Mouse (Mus musculus): Measurements from ENCODE around the gene Olfr686. TPM values are rescaled to one million over a fixed set of nuclear protein-coding genes. Genes with fewer than 3 reads are reported as not detected.

The Olfr686 gene
- polyA plus RNA-seq, 1 experiment from 2014 or later, result not detected

DNA sequence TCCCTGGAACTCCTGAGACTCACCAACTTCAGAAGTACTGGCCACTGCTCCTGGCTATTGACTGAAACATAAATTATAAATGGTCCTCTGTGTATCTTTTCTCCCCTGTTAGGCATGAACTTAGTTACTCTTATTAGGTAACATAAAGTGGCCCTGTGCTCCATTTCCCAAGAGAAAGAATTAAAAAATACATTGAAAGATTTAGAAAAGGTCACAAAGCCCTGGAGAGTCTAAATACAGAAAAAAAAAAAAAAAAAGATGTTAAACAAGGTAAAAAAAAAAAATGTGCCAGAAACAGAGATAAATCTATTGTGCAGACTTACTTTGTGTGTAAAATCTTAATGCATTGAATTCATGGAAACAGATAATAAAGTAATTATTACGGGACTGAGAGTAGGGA lies 43.7 kb downstream of the Olfr686 start, which contains the start of gene Olfr684:
Olfr684 (minus strand) TSS at position 101 of the 400 bp plus-strand sequence.
- no peaks in the 10 kb centered on the region for H3K9me3 ChIP-seq (replicated peaks)
- no peak within 1 kb of the TSS for H3K4me2 ChIP-seq
- H3K4me3 ChIP-seq, result no peak within 1 kb of the TSS
- H3K36me3 ChIP-seq, result no peaks in the 10 kb centered on the region
- 68% methylated on average over 1 of the region's 1 CpGs for WGBS
- no peak for ATAC-seq (ENCODE audit: insufficient number of reproducible peaks, low FRiP score)
- no peak within 1 kb of the TSS for H3K27ac ChIP-seq (ENCODE audit: poor library complexity, severe bottlenecking)
- no peak within 1 kb of the TSS for H3K9ac ChIP-seq
- H3K4me1 ChIP-seq (replicated peaks), result no peaks in the 10 kb centered on the region
- H3K27me3 ChIP-seq (replicated peaks), result no peaks in the 10 kb centered on the region

Other genes starting within 250 kb of the Olfr686 start
- not detected in 2 replicates for gene Olfr670, start 244.9 kb downstream of the Olfr686 start, polyA plus RNA-seq (2016; fragmentation: Nextera tagmentation; extraction: Ambion mirVana)
- not detected in 2 replicates for gene Olfr671, start 228.4 kb downstream of the Olfr686 start, polyA plus RNA-seq (2016; fragmentation: Nextera tagmentation; extraction: Ambion mirVana)
- not detected in 2 replicates for gene Olfr672, start 205.5 kb downstream of the Olfr686 start, polyA plus RNA-seq (2016; fragmentation: Nextera tagmentation; extraction: Ambion mirVana)
- not detected in 2 replicates for gene Olfr675, start 179.0 kb downstream of the Olfr686 start, polyA plus RNA-seq (2016; fragmentation: Nextera tagmentation; extraction: Ambion mirVana)
- gene Olfr676, start 174.8 kb downstream of the Olfr686 start, polyA plus RNA-seq (2016; fragmentation: Nextera tagmentation; extraction: Ambion mirVana), result not detected in 2 replicates
- not detected in 2 replicates for gene Olfr677, start 156.1 kb downstream of the Olfr686 start, polyA plus RNA-seq (2016; fragmentation: Nextera tagmentation; extraction: Ambion mirVana)
- gene Olfr678, start 143.0 kb downstream of the Olfr686 start, polyA plus RNA-seq (2016; fragmentation: Nextera tagmentation; extraction: Ambion mirVana), result not detected in 2 replicates
- gene Olfr679, start 126.3 kb downstream of the Olfr686 start, polyA plus RNA-seq (2016; fragmentation: Nextera tagmentation; extraction: Ambion mirVana), result not detected in 2 replicates
- not detected in 2 replicates for gene Olfr680-ps1, start 114.7 kb downstream of the Olfr686 start, polyA plus RNA-seq (2016; fragmentation: Nextera tagmentation; extraction: Ambion mirVana)
- gene Olfr681, start 90.6 kb downstream of the Olfr686 start, polyA plus RNA-seq (2016; fragmentation: Nextera tagmentation; extraction: Ambion mirVana), result not detected in 2 replicates
- gene Olfr683, start 60.5 kb downstream of the Olfr686 start, polyA plus RNA-seq (2016; fragmentation: Nextera tagmentation; extraction: Ambion mirVana), result not detected in 2 replicates
- not detected in 2 replicates for gene Olfr684, start 43.8 kb downstream of the Olfr686 start, polyA plus RNA-seq (2016; fragmentation: Nextera tagmentation; extraction: Ambion mirVana)
- gene Olfr685, start 21.5 kb downstream of the Olfr686 start, polyA plus RNA-seq (2016; fragmentation: Nextera tagmentation; extraction: Ambion mirVana), result not detected in 2 replicates
- gene Olfr688, start 80.6 kb upstream of the Olfr686 start, polyA plus RNA-seq (2016; fragmentation: Nextera tagmentation; extraction: Ambion mirVana), result not detected in 2 replicates
- not detected in 2 replicates for gene Olfr689, start 103.7 kb upstream of the Olfr686 start, polyA plus RNA-seq (2016; fragmentation: Nextera tagmentation; extraction: Ambion mirVana)
- gene Olfr690, start 126.6 kb upstream of the Olfr686 start, polyA plus RNA-seq (2016; fragmentation: Nextera tagmentation; extraction: Ambion mirVana), result not detected in 2 replicates
- not detected in 2 replicates for gene Olfr691, start 134.8 kb upstream of the Olfr686 start, polyA plus RNA-seq (2016; fragmentation: Nextera tagmentation; extraction: Ambion mirVana)
- not detected in 2 replicates for gene Olfr692, start 160.7 kb upstream of the Olfr686 start, polyA plus RNA-seq (2016; fragmentation: Nextera tagmentation; extraction: Ambion mirVana)
- not detected in 2 replicates for gene Gm5901, start 167.6 kb upstream of the Olfr686 start, polyA plus RNA-seq (2016; fragmentation: Nextera tagmentation; extraction: Ambion mirVana)
- gene Fam160a2, start 192.6 kb upstream of the Olfr686 start, polyA plus RNA-seq (2016; fragmentation: Nextera tagmentation; extraction: Ambion mirVana), result 34.0 and 36.2 TPM in 2 replicates
- not detected in 2 replicates for gene Cnga4, start 197.1 kb upstream of the Olfr686 start, polyA plus RNA-seq (2016; fragmentation: Nextera tagmentation; extraction: Ambion mirVana)
- gene Cckbr, start 218.2 kb upstream of the Olfr686 start, polyA plus RNA-seq (2016; fragmentation: Nextera tagmentation; extraction: Ambion mirVana), result not detected in 2 replicates